Mouse (Mus musculus): ENCODE results near the gene Olfr191.

- no peak for TF ChIP-seq EP300 (IDR thresholded peaks at IDR 0.05)
- no peak for TF ChIP-seq CTCF (IDR thresholded peaks at IDR 0.05)
Measured at GRCm38 (mm10) chr16:59048860-59049259, 40.8 kb downstream of the Olfr191 start.
